Mouse (Mus musculus) left cerebral cortex, adult 8-10 months (tissue): Measurements from ENCODE around the gene Ak5. TPM values are rescaled to one million over a fixed set of nuclear protein-coding genes. Genes with fewer than 3 reads are reported as not detected.
"Not testable (repeated sequence)": the region's sequence is repeated elsewhere in the genome, so short reads cannot be mapped to it uniquely, and the experiment has no call there.

ENCODE experiments used
- DNase-seq, 2 experiments: peaks; one replicate each; pipeline ENCODE4 v3.0.0; 2022; ENCODE audit warnings: low spot score in 2 of 2
- total RNA-seq, 4 experiments: library from RNA; stranded (reverse); gene quantifications; 2 replicates each; pipeline ENCODE4 v1.2.4; 2022

The Ak5 gene
- total RNA-seq, 4 experiments from 2014 or later: 126 to 145 (median 135) TPM

- DNase-seq: no peak
These were observed 42.9 kb downstream of the Ak5 start for GRCm38 (mm10) chr3:152625061-152625820.

GRCm38 (mm10) chr3:152620534-152620933 is 47.6 kb downstream of the Ak5 start:
- DNase-seq: no peak

GRCm38 (mm10) chr3:152620058-152620457 is 48.1 kb downstream of the Ak5 start:
- DNase-seq: no peak

- no peak for DNase-seq
These were observed 59.1 kb downstream of the Ak5 start for GRCm38 (mm10) chr3:152609076-152609475.

GRCm38 (mm10) chr3:152605849-152606248 is 62.3 kb downstream of the Ak5 start:
- peak; percentile 33 to 88 for DNase-seq

- no peak for DNase-seq
These were observed 68.5 kb downstream of the Ak5 start for GRCm38 (mm10) chr3:152599679-152600078.

GRCm38 (mm10) chr3:152596406-152597050 is 71.6 kb downstream of the Ak5 start:
- DNase-seq: no peak

- DNase-seq: peak in 1 of 2 experiments; percentile 70
These were observed 75.3 kb downstream of the Ak5 start for GRCm38 (mm10) chr3:152592767-152593425.

GRCm38 (mm10) chr3:152590491-152590890 is 77.7 kb downstream of the Ak5 start:
- DNase-seq: no peak

- not testable (repeated sequence) for DNase-seq
These were observed 79.1 kb downstream of the Ak5 start for GRCm38 (mm10) chr3:152589101-152589500.

GRCm38 (mm10) chr3:152587007-152587406 is 81.2 kb downstream of the Ak5 start:
- DNase-seq: no peak

- DNase-seq: peak in 1 of 2 experiments; percentile 53
These were observed 82.0 kb downstream of the Ak5 start for GRCm38 (mm10) chr3:152586191-152586590.

GRCm38 (mm10) chr3:152585581-152585980 is 82.6 kb downstream of the Ak5 start:
- DNase-seq: no peak

GRCm38 (mm10) chr3:152583033-152583432 is 85.1 kb downstream of the Ak5 start:
- DNase-seq: no peak

GRCm38 (mm10) chr3:152581853-152582252 is 86.3 kb downstream of the Ak5 start:
- not testable (repeated sequence) for DNase-seq

GRCm38 (mm10) chr3:152579984-152580591 is 88.1 kb downstream of the Ak5 start:
- DNase-seq: peak in 1 of 2 experiments; percentile 56

- no peak for DNase-seq
These were observed 89.6 kb downstream of the Ak5 start for GRCm38 (mm10) chr3:152578282-152579228.

GRCm38 (mm10) chr3:152577763-152578162 is 90.4 kb downstream of the Ak5 start:
- DNase-seq: no peak

- DNase-seq: no peak
These were observed 90.9 kb downstream of the Ak5 start for GRCm38 (mm10) chr3:152577273-152577672.

- DNase-seq: no peak
These were observed 98.9 kb downstream of the Ak5 start for GRCm38 (mm10) chr3:152569242-152569605.
